In the genomic region with DNA sequence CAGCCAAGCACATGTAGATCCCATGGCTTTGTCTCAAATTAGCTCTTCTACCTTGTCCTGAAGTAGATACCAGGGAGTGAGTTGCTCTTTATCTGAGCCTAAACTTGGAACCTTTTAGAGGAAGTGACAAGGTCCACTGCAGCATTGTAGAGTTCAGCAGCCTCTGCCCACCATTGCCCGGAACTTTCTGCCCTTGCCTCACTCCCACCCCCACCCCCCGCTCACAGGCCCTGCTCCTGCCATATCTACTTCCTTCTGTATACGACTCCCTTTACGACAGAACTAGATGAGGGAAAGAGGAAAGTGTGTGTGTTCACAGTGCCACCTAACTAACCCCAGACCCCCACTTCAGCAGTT, we compare ENCODE assay signal across 21 mouse cellular contexts. TPM values are rescaled to one million over a fixed set of nuclear protein-coding genes. Genes with fewer than 3 reads are reported as not detected.
DNase-seq lines count a peak whose midpoint lies in the region; ATAC-seq and TF ChIP-seq lines count a peak whose summit lies in the region.
"Had no signal": no experiment of that assay in that cellular context is flagged by ENCODE, and none has a peak within 500 bp of the region (broad histone marks: within the 10 kb centered on the region; RNA-seq: fewer than 3 reads in every experiment).

No protein-coding gene starts in this region.

- intact Hi-C loops in gastrocnemius, postnatal 36 days (cut with DNase I), result no loop called here

- no peaks in the 10 kb centered on the region for H3K27me3 ChIP-seq in liver, embryonic 13.5 days
- H3K27me3 ChIP-seq in intestine, postnatal 0 days (replicated peaks; ENCODE audit: control insufficient read depth, insufficient read depth, low read length), result no peaks in the 10 kb centered on the region
- H3K27me3 ChIP-seq in stomach, embryonic 15.5 days (replicated peaks), result no peaks in the 10 kb centered on the region
- H3K27me3 ChIP-seq: limb, embryonic 15.5 days; midbrain, embryonic 12.5 days had no signal

- H3K9ac ChIP-seq in liver, embryonic 13.5 days, result no peak overlapping the region
- no peak overlapping the region for H3K9ac ChIP-seq in intestine, postnatal 0 days (ENCODE audit: low read depth, low read length)
- H3K9ac ChIP-seq in stomach, embryonic 15.5 days, result no peak overlapping the region
- H3K9ac ChIP-seq: forebrain, postnatal 0 days; limb, embryonic 15.5 days; midbrain, embryonic 12.5 days had no signal

- no peaks in the 10 kb centered on the region for H3K36me3 ChIP-seq in liver, embryonic 13.5 days
- no peaks in the 10 kb centered on the region for H3K36me3 ChIP-seq in intestine, postnatal 0 days (ENCODE audit: control insufficient read depth, insufficient read depth)
- no peaks in the 10 kb centered on the region for H3K36me3 ChIP-seq in stomach, embryonic 15.5 days
- H3K36me3 ChIP-seq: embryonic facial prominence, embryonic 10.5 days; hindbrain, embryonic 10.5 days; limb, embryonic 15.5 days; midbrain, embryonic 12.5 days had no signal

- H3K9me3 ChIP-seq in liver, embryonic 13.5 days (replicated peaks), result no peaks in the 10 kb centered on the region
- no peaks in the 10 kb centered on the region for H3K9me3 ChIP-seq in intestine, postnatal 0 days (ENCODE audit: control insufficient read depth)
- H3K9me3 ChIP-seq in stomach, embryonic 15.5 days, result no peaks in the 10 kb centered on the region
- H3K9me3 ChIP-seq: embryonic facial prominence, embryonic 10.5 days; hindbrain, embryonic 10.5 days; limb, embryonic 15.5 days; midbrain, embryonic 12.5 days had no signal

- DNase-seq in liver, embryonic 13.5 days, result no peak
- DNase-seq in liver, result no peak
- DNase-seq in gastrocnemius, postnatal 36 days, result no peak
- DNase-seq in right cerebral cortex, postnatal 36 days (ENCODE audit: low spot score in 2 of 2), result no peak
- DNase-seq: adrenal gland, postnatal 36 days; cerebellum, adult 9-11 months; forebrain, postnatal 0 days; kidney, adult 18-20 months; kidney, postnatal 4 days; layer of hippocampus, adult 9-11 months; spleen, adult 18-20 months had no signal

- H3K4me3 ChIP-seq in liver, embryonic 13.5 days (replicated peaks), result no peak overlapping the region
- no peak overlapping the region for H3K4me3 ChIP-seq in intestine, postnatal 0 days (ENCODE audit: low read depth, low read length)
- H3K4me3 ChIP-seq in stomach, embryonic 15.5 days (replicated peaks), result no peak overlapping the region
- H3K4me3 ChIP-seq: embryonic facial prominence, embryonic 10.5 days; hindbrain, embryonic 10.5 days; limb, embryonic 15.5 days; midbrain, embryonic 12.5 days had no signal

- peaks cover 21% of the 10 kb centered on the region for H3K4me1 ChIP-seq in liver, embryonic 13.5 days (replicated peaks)
- 0 out of 2 replicates have a peak, but pooled peaks cover 5% of the 10 kb centered on the region for H3K4me1 ChIP-seq in intestine, postnatal 0 days (replicated peaks; ENCODE audit: control insufficient read depth, insufficient read depth, low read length)
- peaks cover 6% of the 10 kb centered on the region; the same call in 1 of the 2 replicates for H3K4me1 ChIP-seq in stomach, embryonic 15.5 days
- H3K4me1 ChIP-seq: limb, embryonic 15.5 days had no signal

- WGBS in liver, embryonic 13.5 days (ENCODE audit: insufficient replicate concordance), result 15% methylated on average over 4 of the region's 4 CpGs
- 27% methylated on average over 4 of the region's 4 CpGs for WGBS in intestine, postnatal 0 days
- 47% methylated on average over 4 of the region's 4 CpGs for WGBS in stomach, embryonic 15.5 days

- ATAC-seq in liver, embryonic 13.5 days (ENCODE audit: low read depth), result 0 out of 2 replicates have a peak, but pooled peaks have one; percentile 15
- peak; percentile 83 for ATAC-seq in common myeloid progenitor, adult 5-6 weeks (replicated peaks; ENCODE audit: low read depth, poor library complexity, severe bottlenecking)
- peak; percentile 79 for ATAC-seq in intestine, postnatal 0 days
- no peak for ATAC-seq in stomach, embryonic 15.5 days (ENCODE audit: insufficient read depth, low FRiP score, low read depth)
- ATAC-seq: forebrain, postnatal 0 days; hindbrain, embryonic 16.5 days had no signal

- no peak for TF ChIP-seq CTCF in intestine, postnatal 0 days (IDR thresholded peaks at IDR 0.05; ENCODE audit: low read depth)

- H3K4me2 ChIP-seq in liver, embryonic 13.5 days, result no peak overlapping the region
- H3K4me2 ChIP-seq in intestine, postnatal 0 days (replicated peaks; ENCODE audit: low read depth), result no peak overlapping the region
- no peak overlapping the region for H3K4me2 ChIP-seq in stomach, embryonic 15.5 days
- H3K4me2 ChIP-seq: heart, embryonic 11.5 days; limb, embryonic 15.5 days; midbrain, embryonic 12.5 days had no signal

- H3K27ac ChIP-seq in liver, embryonic 13.5 days, result no peak overlapping the region
- H3K27ac ChIP-seq in intestine, postnatal 0 days (ENCODE audit: low read depth, low read length), result peak overlapping the region; percentile 65; the same call in 1 of the 2 replicates
- H3K27ac ChIP-seq in stomach, embryonic 15.5 days, result 0 out of 2 replicates have a peak overlapping the region, but pooled peaks have one; percentile 4
- H3K27ac ChIP-seq: embryonic facial prominence, embryonic 10.5 days; hindbrain, embryonic 10.5 days; limb, embryonic 15.5 days; macrophage; midbrain, embryonic 12.5 days had no signal

RNA-seq across cellular contexts. Expression of a gene that starts 17.4 kb away (rescaled TPM):
- polyA plus RNA-seq in liver, embryonic 13.5 days (2015; fragmentation: Nextera tagmentation; extraction: Ambion mirVana), result 10.1 and 10.6 TPM in 2 replicates
- 16.2 and 17.6 TPM in 2 replicates for total RNA-seq in common myeloid progenitor, adult 5-6 weeks (2017)
- 10.1 and 11.2 TPM in 2 replicates for polyA plus RNA-seq in intestine, postnatal 0 days (2015; fragmentation: Nextera tagmentation; extraction: Ambion mirVana)
- 15.6 and 18.0 TPM in 2 replicates for polyA plus RNA-seq in stomach, embryonic 15.5 days (2015; fragmentation: Nextera tagmentation; extraction: Ambion mirVana)
- 10 to 100 TPM; 16.0 to 16.5 TPM for total RNA-seq in gastrocnemius, postnatal 36 days (2021)

RNA-seq across cellular contexts. Expression of a gene that starts 31.2 kb away (rescaled TPM):
- 27.4 and 28.1 TPM in 2 replicates for polyA plus RNA-seq in liver, embryonic 13.5 days (2015; fragmentation: Nextera tagmentation; extraction: Ambion mirVana)
- total RNA-seq in common myeloid progenitor, adult 5-6 weeks (2017), result 28.7 and 48.2 TPM in 2 replicates
- 19.7 and 20.6 TPM in 2 replicates for polyA plus RNA-seq in intestine, postnatal 0 days (2015; fragmentation: Nextera tagmentation; extraction: Ambion mirVana)
- polyA plus RNA-seq in stomach, embryonic 15.5 days (2015; fragmentation: Nextera tagmentation; extraction: Ambion mirVana), result 37.9 and 39.8 TPM in 2 replicates
- total RNA-seq in gastrocnemius, postnatal 36 days (2021), result 10 to 100 TPM; 40.5 to 50.0 TPM

RNA-seq across cellular contexts. Expression of a gene that starts 48.8 kb away (rescaled TPM):
- 21.6 and 26.2 TPM in 2 replicates for polyA plus RNA-seq in liver, embryonic 13.5 days (2015; fragmentation: Nextera tagmentation; extraction: Ambion mirVana)
- total RNA-seq in common myeloid progenitor, adult 5-6 weeks (2017), result 27.0 and 29.5 TPM in 2 replicates
- polyA plus RNA-seq in intestine, postnatal 0 days (2015; fragmentation: Nextera tagmentation; extraction: Ambion mirVana), result 4.3 and 4.9 TPM in 2 replicates
- 16.8 and 21.9 TPM in 2 replicates for polyA plus RNA-seq in stomach, embryonic 15.5 days (2015; fragmentation: Nextera tagmentation; extraction: Ambion mirVana)
- total RNA-seq in gastrocnemius, postnatal 36 days (2021), result 1 to 10 TPM; 1.4 to 1.8 TPM
